16 mouse cellular contexts compared by ENCODE assay signal in the genomic region with DNA sequence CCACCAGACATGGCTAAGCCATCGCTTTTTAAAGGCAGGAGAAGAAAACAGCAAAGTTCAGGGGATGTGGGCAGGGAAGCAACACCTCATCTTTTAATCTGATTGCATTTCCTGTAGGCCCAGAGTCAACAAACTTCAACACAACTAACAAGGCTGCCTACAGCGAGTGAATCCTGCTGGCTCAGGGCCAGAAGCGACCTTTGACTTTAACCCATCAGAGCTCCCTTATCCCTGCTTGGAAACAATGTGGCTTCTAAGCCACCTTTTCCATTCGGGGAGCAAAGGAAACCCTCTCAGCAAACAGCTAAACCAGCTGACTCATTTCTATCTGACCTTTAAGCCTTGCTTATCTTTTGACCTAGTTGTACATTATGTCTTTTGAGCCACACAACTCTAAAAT. TPM values are rescaled to one million over a fixed set of nuclear protein-coding genes. Genes with fewer than 3 reads are reported as not detected.
DNase-seq lines count a peak whose midpoint lies in the region; ATAC-seq lines count a peak whose summit lies in the region.
"Had no signal": no experiment of that assay in that cellular context is flagged by ENCODE, and none has a peak within 500 bp of the region (broad histone marks: within the 10 kb centered on the region; RNA-seq: fewer than 3 reads in every experiment).

No protein-coding gene starts in this region.

- peaks cover 11% of the 10 kb centered on the region for H3K4me1 ChIP-seq in kidney, embryonic 14.5 days (ENCODE audit: control insufficient read depth, insufficient read depth, low read length)
- peaks cover 14% of the 10 kb centered on the region for H3K4me1 ChIP-seq in intestine, embryonic 14.5 days (replicated peaks; ENCODE audit: control insufficient read depth, insufficient read depth, low read length)
- peaks cover 54% of the 10 kb centered on the region for H3K4me1 ChIP-seq in liver, embryonic 12.5 days
- H3K4me1 ChIP-seq in forebrain, embryonic 16.5 days (replicated peaks; ENCODE audit: control insufficient read depth, insufficient read depth, low read length): no peaks in the 10 kb centered on the region

- no peaks in the 10 kb centered on the region for H3K36me3 ChIP-seq in kidney, embryonic 14.5 days (ENCODE audit: control insufficient read depth, insufficient read depth, low read length)
- no peaks in the 10 kb centered on the region for H3K36me3 ChIP-seq in intestine, embryonic 14.5 days (ENCODE audit: control insufficient read depth, insufficient read depth, low read length)
- no peaks in the 10 kb centered on the region for H3K36me3 ChIP-seq in liver, embryonic 12.5 days
- no peaks in the 10 kb centered on the region for H3K36me3 ChIP-seq in forebrain, embryonic 16.5 days (ENCODE audit: control insufficient read depth, insufficient read depth)
- H3K36me3 ChIP-seq: limb, embryonic 15.5 days; neural tube, embryonic 13.5 days had no signal

- no peak overlapping the region for H3K4me2 ChIP-seq in kidney, embryonic 14.5 days (replicated peaks; ENCODE audit: low read depth, low read length)
- H3K4me2 ChIP-seq in intestine, embryonic 14.5 days (ENCODE audit: low read length): no peak overlapping the region
- H3K4me2 ChIP-seq in liver, embryonic 12.5 days: no peak overlapping the region
- no peak overlapping the region for H3K4me2 ChIP-seq in forebrain, embryonic 16.5 days (ENCODE audit: low read length)
- H3K4me2 ChIP-seq: limb, embryonic 15.5 days; neural tube, embryonic 13.5 days had no signal

- intact Hi-C loops in left cerebral cortex, postnatal 25 days (cut with DNase I): no loop called here

- H3K9me3 ChIP-seq in kidney, embryonic 14.5 days (ENCODE audit: control insufficient read depth, low read length): no peaks in the 10 kb centered on the region
- H3K9me3 ChIP-seq in intestine, embryonic 14.5 days (ENCODE audit: control insufficient read depth, low read length): no peaks in the 10 kb centered on the region
- no peaks in the 10 kb centered on the region; the same call in 1 of the 2 replicates for H3K9me3 ChIP-seq in liver, embryonic 12.5 days (replicated peaks)
- no peaks in the 10 kb centered on the region for H3K9me3 ChIP-seq in forebrain, embryonic 16.5 days (ENCODE audit: control insufficient read depth, low read length)
- H3K9me3 ChIP-seq: limb, embryonic 15.5 days; neural tube, embryonic 13.5 days had no signal

- ATAC-seq in kidney, embryonic 14.5 days (ENCODE audit: low FRiP score, low TSS enrichment): no peak
- ATAC-seq in intestine, embryonic 14.5 days (replicated peaks; ENCODE audit: low FRiP score, low TSS enrichment, low read depth): no peak
- ATAC-seq in liver, embryonic 12.5 days: no peak
- no peak for ATAC-seq in forebrain, embryonic 16.5 days

- H3K27ac ChIP-seq in kidney, embryonic 14.5 days (ENCODE audit: low read depth, low read length): no peak overlapping the region
- H3K27ac ChIP-seq in intestine, embryonic 14.5 days (ENCODE audit: low read depth): peak overlapping the region; percentile 11; the same call in 1 of the 2 replicates
- H3K27ac ChIP-seq in liver, embryonic 12.5 days: peak overlapping the region; percentile 85
- H3K27ac ChIP-seq in forebrain, embryonic 16.5 days (ENCODE audit: low read length): no peak overlapping the region
- H3K27ac ChIP-seq: kidney, postnatal 0 days; limb, embryonic 15.5 days; neural tube, embryonic 13.5 days had no signal

- peak; percentile 71 for DNase-seq in kidney, postnatal 10 days
- no peak for DNase-seq in intestine, embryonic 14.5 days (ENCODE audit: low spot score)
- DNase-seq in testis, postnatal 14 days (ENCODE audit: low spot score): peak; percentile 60
- no peak for DNase-seq in spleen, postnatal 14 days (ENCODE audit: low spot score in 2 of 2)
- DNase-seq in left cerebral cortex, postnatal 25 days (ENCODE audit: low spot score in 2 of 2): no peak
- DNase-seq: cerebellum, adult 18-20 months; heart, postnatal 36 days; retina, postnatal 1 day; thymus, postnatal 4 days had no signal

- H3K9ac ChIP-seq in kidney, embryonic 14.5 days (ENCODE audit: low read depth, low read length): no peak overlapping the region
- H3K9ac ChIP-seq in intestine, embryonic 14.5 days (ENCODE audit: low read length): no peak overlapping the region
- H3K9ac ChIP-seq in liver, embryonic 12.5 days: no peak overlapping the region
- H3K9ac ChIP-seq in forebrain, embryonic 16.5 days (replicated peaks; ENCODE audit: low read depth, low read length): no peak overlapping the region
- H3K9ac ChIP-seq: limb, embryonic 15.5 days; neural tube, embryonic 13.5 days had no signal

- no peaks in the 10 kb centered on the region for H3K27me3 ChIP-seq in kidney, embryonic 14.5 days (ENCODE audit: control insufficient read depth, insufficient read depth, low read length)
- H3K27me3 ChIP-seq in intestine, embryonic 14.5 days (replicated peaks; ENCODE audit: control insufficient read depth, insufficient read depth, low read length): no peaks in the 10 kb centered on the region
- no peaks in the 10 kb centered on the region for H3K27me3 ChIP-seq in liver, embryonic 12.5 days (replicated peaks)
- no peaks in the 10 kb centered on the region for H3K27me3 ChIP-seq in forebrain, embryonic 16.5 days (replicated peaks; ENCODE audit: control insufficient read depth, insufficient read depth, low read length)
- H3K27me3 ChIP-seq: CH12.LX; limb, embryonic 15.5 days; neural tube, embryonic 13.5 days had no signal

- H3K4me3 ChIP-seq in kidney, embryonic 14.5 days (ENCODE audit: low read length): no peak overlapping the region
- no peak overlapping the region for H3K4me3 ChIP-seq in intestine, embryonic 14.5 days (ENCODE audit: low read depth, low read length)
- no peak overlapping the region for H3K4me3 ChIP-seq in liver, embryonic 12.5 days
- no peak overlapping the region for H3K4me3 ChIP-seq in forebrain, embryonic 16.5 days (replicated peaks; ENCODE audit: low read length)
- H3K4me3 ChIP-seq: limb, embryonic 15.5 days; neural tube, embryonic 13.5 days had no signal

- 58% methylated on average over 4 of the region's 4 CpGs for WGBS in kidney, embryonic 14.5 days
- WGBS in intestine, embryonic 14.5 days: 52% methylated on average over 4 of the region's 4 CpGs
- 26% methylated on average over 4 of the region's 4 CpGs for WGBS in liver, embryonic 12.5 days (ENCODE audit: insufficient replicate concordance)
- WGBS in forebrain, embryonic 16.5 days: 66% methylated on average over 4 of the region's 4 CpGs

RNA-seq across cellular contexts. Expression of a gene that starts 9.0 kb away (rescaled TPM):
- 33.3 and 45.3 TPM in 2 replicates for polyA plus RNA-seq in kidney, embryonic 14.5 days (2014; fragmentation: Nextera tagmentation; extraction: Ambion mirVana)
- 51.9 and 52.0 TPM in 2 replicates for polyA plus RNA-seq in intestine, embryonic 14.5 days (2014; fragmentation: Nextera tagmentation; extraction: Ambion mirVana)
- polyA plus RNA-seq in liver, embryonic 12.5 days (2016; fragmentation: Nextera tagmentation; extraction: Ambion mirVana): 36.3 and 38.3 TPM in 2 replicates
- 82.6 and 83.8 TPM in 2 replicates for polyA plus RNA-seq in forebrain, embryonic 16.5 days (2015; fragmentation: Nextera tagmentation; extraction: Ambion mirVana)
- 10 to 100 TPM; 45.0 to 47.0 TPM for total RNA-seq in left cerebral cortex, postnatal 25 days (2021)
- total RNA-seq: CH12.LX had no signal

Comparison
In these comparisons a context has a peak if more than half of its experiments do, and no peak if none do; other contexts are left out.
1. DNase-seq: peak in kidney, postnatal 10 days (single experiment) and testis, postnatal 14 days (single experiment); none in intestine, embryonic 14.5 days (single experiment), spleen, postnatal 14 days (0 of 2) and left cerebral cortex, postnatal 25 days (0 of 2).
2. H3K27ac ChIP-seq: peak in intestine, embryonic 14.5 days (single experiment) and liver, embryonic 12.5 days (single experiment); none in kidney, embryonic 14.5 days (single experiment) and forebrain, embryonic 16.5 days (single experiment).